Mouse (Mus musculus) lung, adult 10 weeks (tissue): ENCODE results near the gene Tph1. TPM values are rescaled to one million over a fixed set of nuclear protein-coding genes. Genes with fewer than 3 reads are reported as not detected.

ENCODE experiments used
- polyA plus RNA-seq: library from polyadenylated mRNA; stranded (reverse); fragments of 350-450 nt; fragmentation: Illumina TruSeq; extraction: RNeasy Lipid Tissue Mini Kit (QIAGEN cat#74804); gene quantifications from one replicate; pipeline ENCODE4 v1.2.3, GENCODE M21; 2014; ENCODE audit warnings: low read depth, low replicate concordance; ENCODE audit not compliant: insufficient read depth

Gene Tph1
- polyA plus RNA-seq = not detected

DNA sequence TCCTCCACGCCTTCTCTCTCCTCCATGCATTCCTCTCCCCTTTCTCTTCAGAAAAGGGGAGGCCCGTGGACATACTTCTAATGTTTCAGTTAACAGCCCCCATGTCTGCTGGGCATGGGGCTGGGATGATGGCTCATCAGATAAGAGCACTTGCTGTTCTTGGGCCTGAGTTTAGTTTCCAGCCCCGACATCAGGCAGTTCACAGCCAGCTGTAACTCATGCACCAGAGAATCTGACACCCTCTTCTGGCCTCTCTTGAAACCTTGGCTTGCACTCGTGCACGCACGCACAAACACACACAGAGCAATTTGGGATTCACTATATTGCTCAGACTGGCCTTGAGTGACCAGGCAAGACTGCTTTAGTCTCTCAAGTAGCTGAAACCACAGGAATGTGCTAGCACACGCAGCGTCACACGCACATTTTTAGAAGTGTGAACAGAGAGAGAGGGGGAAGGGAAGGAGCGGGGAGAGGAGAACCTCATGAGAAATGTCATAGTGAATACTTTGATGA lies at the start of gene Tph1:
Tph1 (minus strand) TSS at position 378 of the 513 bp plus-strand sequence.

DNA sequence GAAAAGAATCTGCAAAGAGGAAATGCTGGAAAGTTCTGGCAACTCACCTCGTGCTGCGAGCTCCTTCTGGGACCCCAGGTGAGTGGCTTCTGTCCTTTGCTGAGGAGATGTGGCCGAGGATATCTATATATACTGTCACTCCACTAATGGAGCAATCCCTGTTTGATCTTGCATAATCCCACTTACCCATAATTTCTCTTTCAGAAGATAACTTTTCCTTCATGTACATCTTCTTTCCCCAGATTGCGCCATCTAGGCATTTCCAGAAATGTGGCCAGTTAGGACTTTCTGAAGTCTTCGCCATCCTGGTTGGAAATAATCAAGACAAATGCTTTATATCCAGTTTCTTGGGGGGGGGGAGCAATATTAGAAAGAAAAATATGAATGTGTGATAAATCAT lies 43.3 kb upstream of the Tph1 start, which contains the start of gene Saa3:
Saa3 (minus strand) TSS at position 101 of the 400 bp plus-strand sequence.

DNA sequence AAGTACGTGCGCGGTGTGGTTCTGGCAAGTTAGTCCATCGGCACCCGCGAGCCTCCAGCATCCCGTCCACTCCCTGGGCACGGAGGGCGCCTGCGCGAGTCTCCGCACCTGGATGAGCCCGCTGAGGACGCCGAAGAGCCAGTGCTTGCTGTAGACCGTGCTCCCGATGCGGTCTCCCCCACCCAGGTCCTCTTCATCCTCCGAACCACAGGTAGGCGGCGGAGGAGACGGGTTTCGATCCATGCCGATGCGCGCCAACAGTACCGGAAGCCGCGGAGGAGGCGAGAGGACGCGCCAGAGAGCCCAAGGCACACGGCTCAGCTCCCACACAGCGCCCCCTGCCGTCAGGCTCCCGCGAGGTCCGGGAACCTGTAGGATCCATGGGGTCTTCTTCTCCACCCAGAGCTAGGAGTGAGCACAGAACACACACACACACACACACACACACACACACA lies 38.1 kb upstream of the Tph1 start, which contains the start of gene Saal1:
Saal1 (minus strand) TSS at position 291 of the 455 bp plus-strand sequence.

DNA sequence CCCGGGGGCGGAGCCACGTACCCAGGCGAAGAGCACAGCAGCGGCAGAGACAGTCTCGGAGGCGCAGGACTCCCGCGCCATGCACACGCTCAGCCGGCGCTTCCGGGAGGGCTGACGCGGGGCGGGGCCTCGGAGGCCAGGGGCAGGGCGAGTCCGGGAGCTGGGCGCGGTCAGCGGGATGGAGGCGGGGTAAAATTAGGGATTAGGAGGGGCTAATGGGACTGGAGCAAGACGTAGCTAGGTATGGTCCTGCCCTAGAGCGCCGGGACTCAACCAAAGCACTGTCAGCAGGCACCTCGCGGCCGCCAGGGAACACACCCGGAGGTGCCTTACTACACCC lies 32.7 kb downstream of the Tph1 start, which contains the start of gene Sergef:
Sergef (minus strand) TSS at position 116 of the 340 bp plus-strand sequence.

Other genes with a start within 250 kb of the Tph1 start
- gene Sergef, start 32.7 kb downstream of the Tph1 start, polyA plus RNA-seq = 7.2 TPM
- 5.7 TPM for gene Saal1, start 38.1 kb upstream of the Tph1 start, polyA plus RNA-seq
- 26.5 TPM for gene Saa3, start 43.2 kb upstream of the Tph1 start, polyA plus RNA-seq
- not detected for gene Saa4, start 60.1 kb upstream of the Tph1 start, polyA plus RNA-seq
- gene Saa1, start 70.4 kb upstream of the Tph1 start, polyA plus RNA-seq = not detected
- not detected for gene Saa2, start 79.3 kb upstream of the Tph1 start, polyA plus RNA-seq
- gene Hps5, start 123.5 kb upstream of the Tph1 start, polyA plus RNA-seq = 14.7 TPM
- gene Gtf2h1, start 123.6 kb upstream of the Tph1 start, polyA plus RNA-seq = 16.3 TPM
- 317 TPM for gene Ldha, start 168.9 kb upstream of the Tph1 start, polyA plus RNA-seq
- not detected for gene Ldhc, start 188.7 kb upstream of the Tph1 start, polyA plus RNA-seq
- gene Tsg101, start 247.4 kb upstream of the Tph1 start, polyA plus RNA-seq = 82.7 TPM